Mouse (Mus musculus) adrenal gland, adult 8-10 months (tissue): ENCODE data around the gene Lgr6. TPM values are rescaled to one million over a fixed set of nuclear protein-coding genes. Genes with fewer than 3 reads are reported as not detected.
A peak's percentile ranks its signal among the peaks of the same experiment; 100 is the strongest.

Experiments used
- DNase-seq: peaks from one replicate; pipeline ENCODE4 v3.0.0; 2022
- total RNA-seq, 4 experiments: library from RNA; stranded (reverse); gene quantifications; 2 replicates each; pipeline ENCODE4 v1.2.4; 2022

Lgr6 gene
- total RNA-seq: 1 to 10 TPM in 2 of 4 experiments, under 1 TPM in 2; 0.40 to 2.2 (median 1.1) TPM

DNA sequence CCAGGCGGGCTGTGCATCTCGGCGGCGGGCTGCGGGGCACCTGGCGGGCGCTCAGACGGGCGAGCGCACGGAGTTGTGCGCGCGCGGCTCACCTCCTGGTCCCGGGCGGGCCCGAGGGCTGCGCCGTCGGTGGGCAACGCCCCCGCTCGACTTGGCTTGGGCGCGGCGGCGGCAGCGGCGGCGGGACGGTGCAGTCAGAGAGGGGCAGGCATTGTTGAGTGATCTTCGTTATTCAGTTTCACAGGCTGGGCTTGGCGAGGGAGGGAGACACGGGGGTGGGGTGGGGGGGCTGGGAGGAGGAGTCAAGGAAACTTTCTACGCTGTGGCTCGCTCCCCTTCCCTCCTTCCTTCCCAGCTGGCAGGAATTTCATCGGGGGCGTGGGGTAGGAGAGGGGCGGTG is at the start of gene Lgr6:
Lgr6 (minus strand) TSS at position 153 of the 400 bp plus-strand sequence.
- DNase-seq: no peak

DNA sequence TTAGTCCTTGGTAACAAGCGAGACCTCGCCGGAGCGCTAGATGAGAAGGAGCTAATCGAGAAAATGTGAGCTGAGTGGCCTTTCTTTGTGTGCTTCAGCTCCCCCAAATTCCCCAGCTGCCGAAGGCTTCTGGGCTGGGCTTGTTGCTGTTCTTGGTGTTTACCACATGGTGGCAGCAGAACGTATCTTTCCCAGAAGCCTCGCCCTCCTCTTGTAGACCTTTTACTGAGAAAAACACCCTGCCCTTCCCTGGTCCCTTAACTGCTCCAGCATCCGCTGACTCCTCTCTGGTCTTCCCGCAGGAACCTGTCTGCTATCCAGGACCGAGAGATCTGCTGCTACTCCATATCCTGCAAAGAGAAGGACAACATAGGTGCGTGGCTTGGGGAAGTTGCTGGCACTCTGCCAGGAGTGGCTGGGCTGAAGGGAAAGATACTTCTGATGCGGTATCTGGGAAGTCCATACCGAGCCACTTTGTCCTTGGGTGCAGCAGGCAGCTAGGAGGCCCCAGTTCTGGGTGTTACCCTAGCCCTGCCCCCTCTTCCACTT is 49.4 kb upstream of the Lgr6 start:
- peak; percentile 63 for DNase-seq

DNA sequence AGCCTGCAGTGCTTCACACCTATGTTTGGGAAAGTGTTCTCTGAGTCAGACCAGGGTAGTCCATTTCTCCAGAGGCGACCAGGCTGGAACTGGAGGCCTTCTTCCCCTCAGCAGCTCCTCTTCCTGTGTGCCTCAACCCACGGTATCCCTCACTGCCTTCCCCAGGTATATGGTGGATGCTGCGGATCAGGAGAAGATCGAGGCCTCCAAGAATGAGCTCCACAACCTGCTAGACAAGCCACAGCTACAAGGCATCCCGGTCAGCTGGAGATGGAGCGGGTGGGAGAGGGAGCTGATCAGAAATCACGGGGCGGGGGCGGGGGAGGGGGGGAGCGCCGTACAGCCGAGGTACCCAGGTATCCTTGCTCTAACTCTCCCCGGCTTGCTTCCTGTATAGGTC is 48.9 kb upstream of the Lgr6 start:
- no peak for DNase-seq

DNA sequence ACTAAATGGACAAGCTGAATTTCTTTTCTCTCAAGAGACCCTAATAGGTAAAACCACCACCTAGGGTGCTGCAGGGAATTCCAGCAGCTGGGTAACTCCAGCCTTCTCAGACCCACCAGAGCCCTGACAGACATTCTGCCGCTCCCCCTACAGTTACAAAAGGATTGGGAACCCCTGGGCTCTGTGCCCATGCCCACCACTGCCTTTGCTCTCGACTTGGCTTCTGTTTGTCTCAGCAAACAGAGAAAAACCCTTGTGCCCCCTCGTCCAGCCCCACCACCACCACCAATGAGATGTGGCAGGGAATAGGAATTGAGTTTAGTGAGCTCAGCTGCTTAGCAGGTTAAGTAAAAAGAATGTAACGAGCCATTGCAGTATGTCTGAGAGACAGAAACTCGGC is 43.9 kb upstream of the Lgr6 start:
- DNase-seq: no peak

DNA sequence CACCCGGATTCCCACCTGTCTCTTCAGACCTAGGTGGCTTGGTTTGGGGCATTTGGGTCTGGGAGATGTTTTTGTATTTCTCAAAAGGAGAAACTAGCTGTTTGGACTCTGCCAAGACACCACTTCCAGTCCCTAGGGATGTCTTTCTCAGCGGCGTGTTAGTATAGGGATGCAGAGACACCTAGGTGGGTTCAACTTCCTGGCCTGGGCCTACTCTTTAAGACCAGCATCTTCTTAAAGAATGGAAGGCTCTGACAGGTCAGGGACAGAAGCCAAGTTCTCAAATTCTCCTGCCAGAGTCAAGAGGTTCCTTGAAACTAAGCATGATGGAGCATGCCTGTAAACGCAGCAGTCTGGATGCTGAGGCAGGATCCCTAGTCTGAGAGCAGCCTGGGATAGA is 43.4 kb upstream of the Lgr6 start:
- DNase-seq: no peak

DNA sequence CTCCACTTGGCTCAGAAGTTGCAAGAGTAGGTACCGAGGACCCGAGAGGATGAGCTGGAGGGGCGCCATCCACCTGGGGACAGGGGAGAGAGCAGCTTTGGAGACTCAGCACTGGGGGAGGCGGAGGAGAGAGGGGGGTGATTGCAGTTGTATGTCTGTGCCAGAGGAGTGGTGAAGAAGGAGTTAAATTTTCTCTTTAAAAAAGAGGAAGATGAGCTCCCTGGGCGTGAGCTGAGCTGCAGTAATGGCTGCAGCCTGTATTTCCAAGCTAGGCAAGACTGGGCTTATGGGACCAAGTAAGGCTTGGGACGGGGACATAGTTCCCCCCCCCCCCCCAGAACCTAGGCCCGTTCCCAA is 42.6 kb upstream of the Lgr6 start:
- DNase-seq: no peak

DNA sequence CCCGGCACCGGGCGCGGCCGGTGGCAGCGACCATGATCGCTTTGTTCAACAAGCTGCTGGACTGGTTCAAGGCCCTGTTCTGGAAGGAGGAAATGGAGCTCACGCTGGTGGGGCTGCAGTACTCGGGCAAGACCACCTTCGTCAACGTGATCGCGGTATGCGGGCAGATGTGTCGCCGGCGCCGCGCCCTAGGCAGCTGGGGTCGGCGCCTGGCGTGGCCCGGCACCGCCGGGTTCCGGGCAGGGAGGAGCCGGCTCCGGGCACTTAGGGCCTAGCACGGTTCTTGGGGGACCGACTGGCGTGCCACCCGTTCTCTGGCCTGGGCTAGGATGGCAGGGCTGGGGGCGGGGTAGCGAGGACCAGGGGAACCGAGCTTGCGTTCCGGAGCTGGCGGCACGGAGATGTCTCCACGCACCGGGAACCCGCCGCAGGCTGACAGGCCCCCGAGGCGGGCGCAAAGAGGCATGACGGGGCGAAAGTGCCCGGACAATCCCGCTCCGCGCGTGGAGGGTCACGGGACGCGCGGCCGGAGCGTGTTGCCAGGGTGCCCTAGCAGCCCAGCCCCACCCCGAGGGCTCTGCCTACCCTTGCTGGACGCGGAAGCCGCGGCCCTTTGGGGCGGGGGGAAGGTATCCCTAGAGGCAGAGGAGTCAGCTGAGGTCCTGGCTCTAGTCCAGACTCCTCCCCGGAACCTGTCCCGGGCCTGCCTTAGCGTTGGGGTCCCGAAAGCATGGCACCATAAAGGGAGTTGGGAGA is 42.0 kb upstream of the Lgr6 start:
- peak; percentile 89 for DNase-seq

DNA sequence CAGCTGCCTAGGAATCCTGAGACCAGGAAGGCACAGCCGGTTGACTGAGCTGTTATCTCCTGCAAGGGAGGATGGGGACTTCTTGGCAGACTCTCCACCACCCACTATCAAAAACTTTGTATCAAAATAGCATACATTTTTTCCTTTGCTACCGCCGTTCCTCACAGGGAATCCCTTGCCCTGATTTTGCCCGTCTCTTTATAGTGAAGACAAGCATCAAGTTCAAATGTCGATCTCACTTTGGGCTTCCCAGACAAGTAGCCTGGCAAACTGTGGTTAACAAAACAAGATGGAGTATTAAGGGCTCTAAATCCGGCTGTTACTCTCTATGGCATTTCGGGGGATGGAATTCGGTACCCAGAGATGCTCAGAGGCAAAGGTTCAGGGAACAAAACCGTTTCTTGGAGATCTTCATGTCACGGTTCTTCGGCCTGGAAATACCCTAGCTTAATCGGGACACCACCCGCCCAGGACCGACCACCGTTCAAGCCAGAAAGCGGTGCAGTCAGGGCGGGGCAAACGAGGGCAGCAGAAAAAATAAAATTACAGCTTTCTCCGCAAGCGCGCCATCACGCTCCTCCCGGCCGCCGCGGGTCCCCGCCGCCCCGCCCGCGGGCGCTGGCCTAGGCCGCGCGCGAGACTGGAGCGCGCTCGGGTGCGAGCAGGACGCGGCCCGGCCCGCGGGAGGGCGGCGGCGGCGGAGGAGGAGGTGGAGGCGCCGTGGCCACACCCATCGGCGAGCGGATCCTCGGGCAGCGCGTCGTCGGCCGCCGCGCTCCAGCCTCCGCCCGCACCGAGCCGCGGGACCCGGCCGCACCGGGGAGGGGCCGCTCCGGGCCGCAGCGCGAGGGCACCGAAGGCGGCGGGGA is 41.2 kb upstream of the Lgr6 start, which contains the start of gene Arl8a:
Arl8a (plus strand) TSS at position 748 of the 869 bp plus-strand sequence.
- peak; percentile 74 for DNase-seq

DNA sequence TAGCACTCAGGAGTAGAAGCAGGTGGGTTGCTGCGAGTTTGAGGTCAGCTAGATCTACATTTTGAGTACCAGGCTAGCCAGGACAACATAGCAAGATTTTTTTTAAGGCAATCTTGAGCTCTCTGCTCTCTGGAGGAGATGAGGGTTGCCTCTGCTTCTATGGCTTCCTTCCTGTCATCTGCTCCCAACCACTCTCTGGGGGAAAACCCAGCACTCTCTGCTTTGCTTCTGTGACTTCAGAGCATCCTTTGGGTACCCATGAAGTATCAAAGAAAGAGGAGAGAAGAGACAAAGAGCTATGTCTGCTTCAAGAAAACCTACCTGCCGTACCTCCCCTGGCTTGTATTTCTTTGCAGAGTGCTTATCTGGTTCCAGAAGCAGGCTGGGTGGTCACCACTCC is 38.9 kb upstream of the Lgr6 start:
- no peak for DNase-seq

DNA sequence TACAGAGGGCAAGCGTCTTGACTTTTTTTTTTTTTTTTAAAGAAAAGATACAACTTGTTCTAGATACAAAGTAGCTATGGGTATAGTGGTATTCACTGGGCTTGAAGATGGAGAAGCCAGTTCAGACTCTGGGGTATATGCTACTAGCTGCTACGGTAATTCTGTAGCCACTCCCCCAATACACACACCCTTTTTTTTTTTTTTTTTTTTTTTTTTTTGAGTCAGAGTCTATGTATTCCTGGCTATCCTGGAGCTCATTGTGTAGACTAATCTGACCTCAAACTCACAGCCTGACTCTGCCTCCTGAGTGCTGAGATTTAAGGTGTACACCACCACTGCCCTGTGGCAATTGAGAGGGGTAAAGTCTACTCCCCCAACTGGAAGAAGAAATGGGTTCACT is 37.4 kb upstream of the Lgr6 start:
- no peak for DNase-seq

DNA sequence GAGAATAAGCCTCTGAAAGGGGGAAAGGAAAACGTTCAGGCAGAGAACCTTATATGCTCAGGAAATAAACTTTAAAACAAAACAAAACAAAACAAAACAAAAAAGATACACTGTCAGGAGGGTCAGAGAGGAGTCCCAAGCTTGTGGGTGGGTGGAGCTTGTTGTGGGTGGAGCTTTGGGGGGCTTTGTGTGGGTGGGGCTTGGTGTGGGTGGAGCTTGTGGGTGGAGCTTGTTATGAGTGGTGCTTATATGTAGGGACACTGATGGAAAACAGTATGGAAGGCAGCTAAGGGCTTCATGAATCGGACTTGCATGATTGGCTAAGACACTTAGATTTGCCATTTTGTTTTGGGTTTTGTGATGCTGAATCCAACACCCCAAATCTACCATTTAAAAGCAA is 34.8 kb upstream of the Lgr6 start:
- DNase-seq: no peak

DNA sequence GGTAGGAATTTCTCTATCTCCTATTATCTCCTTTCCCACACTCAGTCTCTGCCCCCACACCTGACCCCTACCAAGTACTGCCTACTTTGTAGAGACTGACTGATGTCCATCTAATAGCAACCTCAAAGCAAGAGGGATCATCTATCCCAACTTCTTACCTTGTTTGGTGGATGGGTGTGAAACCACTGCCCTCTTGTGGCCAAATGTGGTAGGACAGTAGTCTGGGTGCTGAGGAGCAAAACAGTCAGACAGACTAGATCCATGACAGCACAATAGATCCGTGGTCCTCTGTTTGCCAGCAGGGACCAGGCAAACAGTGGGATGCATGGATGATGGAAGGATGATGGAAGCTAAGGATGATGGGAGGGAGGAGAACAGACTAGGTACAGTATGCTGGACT is 31.4 kb upstream of the Lgr6 start:
- no peak for DNase-seq

DNA sequence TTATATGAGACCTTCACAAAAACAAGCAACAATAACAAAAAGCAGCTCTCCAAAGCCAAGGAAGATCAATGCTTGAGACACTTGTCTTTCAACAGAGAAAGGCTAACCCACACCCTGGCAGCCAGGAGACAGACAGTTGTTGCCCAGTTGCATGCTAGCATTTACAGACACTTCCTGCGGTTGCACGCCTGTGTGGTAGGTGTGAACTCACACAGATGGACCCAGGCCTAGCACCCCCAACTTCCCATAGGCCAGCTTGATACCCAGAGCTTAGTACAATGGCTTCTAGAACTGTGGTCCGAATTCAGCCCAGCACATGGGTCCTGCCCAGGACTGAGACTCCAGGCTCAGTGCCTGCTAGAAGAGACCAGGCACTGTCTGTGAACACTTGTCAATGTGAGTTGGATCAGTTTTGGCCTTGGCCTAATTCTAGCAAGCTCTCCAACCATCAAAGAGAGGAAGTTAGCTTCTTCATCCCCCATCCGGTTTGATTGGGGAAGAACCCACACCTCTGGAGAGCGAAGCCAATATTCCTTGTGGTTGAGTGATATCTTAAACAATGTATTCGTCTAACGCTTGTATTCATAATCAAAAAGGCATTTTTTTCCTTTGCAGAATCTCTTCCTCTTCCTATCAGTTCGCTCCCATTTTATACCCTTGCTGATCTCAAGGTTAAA is 30.2 kb upstream of the Lgr6 start:
- no peak for DNase-seq

DNA sequence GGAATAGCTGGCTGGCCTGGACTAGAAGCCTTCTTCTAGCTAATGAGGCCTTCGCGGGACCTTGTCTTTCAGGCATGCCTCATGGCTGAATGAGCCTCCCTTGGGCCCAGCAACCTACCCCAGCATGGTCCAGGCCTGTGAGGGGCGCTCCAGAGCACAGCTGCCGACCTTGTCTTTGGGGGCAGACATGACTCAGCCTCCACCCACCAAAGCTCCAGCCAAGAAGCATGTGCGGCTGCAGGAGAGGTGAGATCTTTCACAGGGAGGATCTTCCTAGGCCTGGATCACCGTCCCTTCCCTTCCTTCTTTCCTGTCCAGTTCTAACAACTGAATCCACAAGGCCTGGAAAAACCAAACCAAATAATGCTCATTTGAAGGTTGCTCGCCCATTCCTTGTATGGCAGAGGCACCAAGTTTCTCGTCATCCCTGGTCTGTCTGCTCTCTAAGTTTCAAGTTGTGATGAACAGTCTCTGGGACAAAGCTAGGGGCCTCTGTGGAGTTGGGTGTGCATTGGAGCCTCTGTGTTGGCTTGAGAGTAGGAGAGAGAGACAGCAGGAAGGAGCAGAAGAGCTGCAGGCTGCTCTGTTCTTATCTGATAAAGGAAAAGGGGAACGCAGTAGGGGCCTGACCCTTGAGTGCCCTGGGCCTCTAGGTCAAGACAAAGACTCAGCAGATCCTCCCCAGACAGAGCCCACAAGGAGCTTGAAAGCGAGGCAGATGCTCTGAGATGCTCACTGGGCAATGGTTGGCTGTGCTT is 28.8 kb upstream of the Lgr6 start:
- no peak for DNase-seq

DNA sequence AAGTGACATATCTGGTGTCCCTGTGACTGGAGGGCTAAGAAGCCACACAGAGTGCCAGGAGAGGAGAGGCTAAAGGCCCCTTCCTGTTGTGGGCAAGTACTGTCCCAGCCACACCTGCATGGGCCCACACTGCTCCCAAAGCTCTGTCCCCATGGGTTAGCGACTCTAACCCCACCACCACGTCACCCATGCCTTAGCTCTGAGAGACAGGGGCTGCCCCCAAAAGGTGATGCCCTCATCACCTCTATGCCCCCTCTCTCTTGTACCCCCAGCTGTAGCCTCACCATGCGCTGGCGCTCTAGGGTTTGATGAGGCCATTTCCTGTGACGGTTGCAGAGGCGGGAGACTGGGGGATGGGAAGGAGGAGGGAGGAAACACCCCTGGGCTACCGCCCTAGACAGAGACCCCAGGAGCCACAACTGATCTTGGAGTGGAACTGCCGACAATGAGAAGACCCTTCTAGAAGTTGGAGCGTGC is 27.9 kb upstream of the Lgr6 start:
- DNase-seq: no peak

DNA sequence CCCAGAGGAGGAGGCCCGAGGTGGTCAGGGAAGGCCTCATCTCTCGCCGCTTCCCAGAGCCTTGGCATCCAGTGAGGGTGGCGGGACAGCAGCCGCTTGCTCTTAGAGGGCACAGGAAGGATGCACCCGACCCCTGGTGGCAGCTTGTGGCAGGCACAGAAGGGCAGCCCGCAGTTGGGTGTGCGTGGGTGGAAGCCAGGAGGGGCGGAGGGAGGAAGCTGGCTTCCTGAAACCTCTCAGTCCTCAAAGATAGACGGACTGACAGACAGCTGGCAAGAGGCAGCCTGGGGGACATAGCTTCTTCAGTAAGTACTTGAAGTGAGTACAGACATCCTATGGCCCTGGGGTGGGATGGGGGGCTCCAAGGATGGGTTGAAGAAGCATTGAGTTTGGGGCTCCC is 27.4 kb upstream of the Lgr6 start, which contains the start of gene Ptpn7:
Ptpn7 (plus strand) TSS at position 228 of the 400 bp plus-strand sequence.
- peak; percentile 59 for DNase-seq

DNA sequence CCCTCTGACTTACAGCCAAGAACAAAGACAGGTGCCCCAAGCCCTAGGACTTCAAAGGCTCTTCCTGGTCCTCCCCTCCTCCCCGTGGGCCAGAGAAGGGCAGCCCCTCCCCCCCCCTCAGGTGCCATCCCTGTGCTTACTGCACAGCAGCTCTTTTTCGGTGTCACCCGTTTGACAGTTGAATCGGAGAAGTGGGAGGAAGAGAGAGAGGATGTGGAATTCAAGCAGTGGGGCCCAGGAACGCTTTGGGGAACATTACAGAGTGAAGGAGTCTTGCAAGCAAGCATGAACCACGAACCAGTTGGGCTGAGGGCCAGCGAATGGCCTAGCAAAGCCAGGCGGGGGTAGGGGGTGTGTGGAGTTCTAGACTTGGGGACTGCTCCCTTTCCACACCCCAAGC is 26.5 kb upstream of the Lgr6 start:
- no peak for DNase-seq

DNA sequence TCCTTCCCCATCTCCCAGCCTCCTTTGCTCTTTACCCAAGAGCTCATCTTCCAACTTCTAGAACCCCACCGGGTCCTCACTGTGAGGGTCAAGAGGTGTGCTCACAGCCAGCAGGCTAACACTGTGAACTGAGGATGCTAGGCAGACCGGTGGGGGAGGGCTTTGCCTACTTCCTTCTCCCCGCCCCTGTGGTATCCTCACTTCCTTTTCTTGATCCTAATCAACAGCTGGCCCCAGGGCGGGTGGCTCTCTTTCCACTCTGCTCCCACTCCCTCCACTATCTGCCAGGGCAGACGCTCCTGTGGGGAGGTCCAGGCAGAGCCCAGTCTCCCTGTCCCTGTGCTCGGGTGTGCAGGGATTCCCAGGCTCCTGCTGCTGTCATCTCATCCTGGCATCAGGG is 26.0 kb upstream of the Lgr6 start:
- DNase-seq: no peak

DNA sequence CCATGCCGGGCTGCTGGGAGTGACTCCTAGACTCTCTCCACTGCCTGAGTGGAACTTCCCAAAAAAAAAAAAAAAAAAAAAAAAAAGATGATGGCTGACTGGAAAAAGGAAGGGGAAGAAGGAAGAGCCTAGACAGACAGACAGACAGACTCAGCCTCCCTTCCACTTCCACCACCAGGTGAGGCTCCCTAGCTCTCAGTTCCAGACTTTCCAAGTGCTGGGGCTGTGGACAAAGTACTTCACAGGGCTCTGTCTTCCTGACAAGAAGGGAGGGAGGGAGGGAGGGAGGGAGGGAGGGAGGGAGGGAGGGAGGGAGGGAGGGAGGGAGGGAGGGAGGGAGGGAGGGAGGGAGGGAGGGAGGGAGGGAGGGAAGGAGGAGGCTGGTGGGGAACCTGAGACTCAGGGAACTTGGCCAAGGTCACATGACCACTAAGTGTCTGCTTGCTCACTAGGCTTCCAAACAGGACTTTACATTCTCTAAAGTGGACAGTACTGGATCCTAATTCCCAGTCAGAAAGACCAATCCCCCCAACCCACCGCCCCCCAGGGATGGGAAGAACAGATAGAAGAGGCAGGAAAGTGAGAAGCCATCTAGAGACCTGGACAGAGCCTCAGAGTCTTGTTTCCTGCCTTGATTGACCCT is 25.4 kb upstream of the Lgr6 start:
- DNase-seq: no peak

DNA sequence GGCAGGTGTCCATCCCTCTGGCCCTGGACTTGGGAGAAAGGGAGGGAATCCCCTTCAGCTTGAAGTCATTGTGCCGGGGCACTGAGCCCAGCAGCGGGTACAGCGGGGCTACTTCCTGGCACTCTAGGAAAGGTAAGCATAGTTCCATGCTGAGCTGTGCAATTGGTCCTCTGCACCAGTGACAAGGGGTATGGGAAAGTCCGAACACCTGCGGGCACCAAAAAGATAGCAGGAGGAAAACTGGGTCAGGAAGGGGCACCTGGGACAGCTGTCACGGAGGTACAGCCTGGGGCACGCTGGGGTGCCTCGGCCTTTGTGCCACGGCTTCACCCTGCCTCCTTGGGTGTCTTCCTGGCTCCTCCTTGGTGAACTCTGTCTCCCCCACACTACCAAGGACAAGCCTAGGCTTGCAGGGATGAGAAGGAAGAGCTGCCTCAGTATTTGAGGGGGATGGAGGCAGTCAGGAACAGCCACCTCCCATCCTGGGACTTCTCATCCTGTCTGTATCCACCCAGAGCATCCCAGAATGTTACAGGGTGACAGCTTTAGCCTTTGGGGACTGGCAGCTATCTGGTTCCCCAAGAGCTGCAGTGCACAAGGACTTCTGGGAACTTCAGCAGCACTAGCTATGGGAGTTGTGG is 24.6 kb upstream of the Lgr6 start:
- DNase-seq: no peak

DNA sequence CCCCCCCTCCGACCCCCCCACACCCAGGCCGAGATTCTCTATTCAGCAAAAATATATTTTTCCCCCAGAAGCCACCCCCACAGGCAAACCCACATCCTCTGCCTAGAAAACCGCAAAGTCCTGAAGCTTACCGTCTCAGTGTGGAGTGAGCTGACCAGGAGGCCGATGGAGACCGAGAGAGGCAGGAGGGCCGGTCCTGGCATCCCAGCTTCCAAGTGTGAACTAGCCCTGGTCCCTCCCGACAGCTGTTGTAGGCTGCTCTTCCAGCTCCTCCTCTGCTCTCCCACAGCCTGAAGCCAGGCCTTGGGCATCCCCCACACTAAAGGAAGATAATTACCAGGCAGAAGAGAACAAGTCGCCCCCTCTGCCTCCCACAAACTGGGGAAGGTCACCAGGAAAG is 23.9 kb upstream of the Lgr6 start:
- no peak for DNase-seq
